Mouse (Mus musculus): ENCODE data around the gene Syna. TPM values are rescaled to one million over a fixed set of nuclear protein-coding genes. Genes with fewer than 3 reads are reported as not detected.

Gene Syna
- polyA plus RNA-seq, 1 experiment = 0.69 TPM

DNA sequence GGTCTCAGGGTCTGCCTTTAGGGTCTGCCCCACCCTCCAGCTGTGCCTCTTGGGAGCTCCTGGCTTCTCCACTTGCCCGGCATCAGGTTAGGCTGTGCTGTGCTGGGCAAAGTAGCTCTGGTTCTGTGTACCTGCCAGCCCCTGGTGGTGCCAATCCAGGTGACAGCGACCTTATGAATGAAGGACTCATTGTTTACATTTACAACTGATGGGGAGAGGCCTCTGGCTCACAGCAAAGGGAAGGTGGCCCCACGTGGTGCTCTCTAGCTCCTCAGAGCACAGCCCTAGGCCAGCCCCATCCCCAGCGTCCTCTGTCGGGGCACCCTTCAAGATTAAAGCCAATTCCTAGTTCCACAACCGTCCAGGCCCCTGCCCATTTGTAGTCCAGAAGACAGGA is 9.1 kb downstream of the Syna start:
- Histone ChIP-seq H3K27me3 (ENCODE audit: control insufficient read depth, insufficient read depth, low read length, poor library complexity, severe bottlenecking) (no peaks in the 10 kb centered on the region), H3K36me3 (ENCODE audit: control insufficient read depth, insufficient read depth, low read length, poor library complexity, severe bottlenecking) (no peaks in the 10 kb centered on the region), H3K9ac (ENCODE audit: low read depth, poor library complexity, severe bottlenecking) (peak overlapping the region; percentile 67), H3K4me1 (ENCODE audit: control insufficient read depth, insufficient read depth, low read length) (no peaks in the 10 kb centered on the region), H3K9me3 (replicated peaks; ENCODE audit: control insufficient read depth, insufficient read depth, low read length, poor library complexity, severe bottlenecking) (no peaks in the 10 kb centered on the region), H3K4me3 (ENCODE audit: low read depth, low read length) (peak overlapping the region; percentile 79), H3K27ac (ENCODE audit: insufficient read depth, low read length) (no peak overlapping the region)
- TF ChIP-seq CTCF (IDR thresholded peaks at IDR 0.05; ENCODE audit: low read depth, low read length) (no peak), POLR2A (IDR thresholded peaks at IDR 0.05; ENCODE audit: insufficient read depth, low read length) (no peak), EP300 (IDR thresholded peaks at IDR 0.05; ENCODE audit: insufficient read depth, low read depth, low read length) (no peak)

DNA sequence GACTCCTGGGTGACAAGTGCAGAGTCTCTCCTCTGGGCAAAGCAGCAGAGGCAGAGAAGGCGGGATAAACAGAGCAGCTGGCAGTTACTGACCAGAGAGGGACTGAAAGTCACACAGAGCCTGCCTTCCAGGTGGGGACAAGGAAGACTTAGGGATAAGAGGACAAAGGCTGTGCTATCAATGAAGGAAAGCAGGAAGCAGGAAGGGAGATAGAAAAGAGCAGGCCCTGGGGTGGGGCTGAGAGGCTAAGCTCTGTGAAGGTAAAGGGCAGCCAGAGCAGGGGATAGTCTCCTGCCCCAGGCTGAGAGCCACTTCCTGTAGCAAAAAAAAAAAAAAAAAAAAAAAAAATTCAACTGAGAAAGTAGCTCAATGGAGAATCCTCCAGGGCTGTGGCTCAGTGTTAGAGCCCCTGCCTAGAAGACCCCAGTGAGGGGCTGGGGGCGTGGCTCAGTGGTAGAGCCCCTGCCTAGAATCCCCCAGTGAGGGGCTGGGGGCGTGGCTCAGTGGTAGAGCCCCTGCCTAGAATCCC is 10.3 kb downstream of the Syna start:
- no peaks in the 10 kb centered on the region for H3K27me3 ChIP-seq (ENCODE audit: control insufficient read depth, insufficient read depth, low read length, poor library complexity, severe bottlenecking)
- no peak overlapping the region for H3K27ac ChIP-seq (ENCODE audit: insufficient read depth, low read length)
- TF ChIP-seq EP300 (IDR thresholded peaks at IDR 0.05; ENCODE audit: insufficient read depth, low read depth, low read length) = no peak
- TF ChIP-seq CTCF (IDR thresholded peaks at IDR 0.05; ENCODE audit: low read depth, low read length) = no peak
- TF ChIP-seq POLR2A (IDR thresholded peaks at IDR 0.05; ENCODE audit: insufficient read depth, low read length) = no peak
- no peaks in the 10 kb centered on the region for H3K4me1 ChIP-seq (ENCODE audit: control insufficient read depth, insufficient read depth, low read length)
- no peak overlapping the region for H3K4me3 ChIP-seq (ENCODE audit: low read depth, low read length)
- H3K36me3 ChIP-seq (ENCODE audit: control insufficient read depth, insufficient read depth, low read length, poor library complexity, severe bottlenecking) = no peaks in the 10 kb centered on the region
- no peak overlapping the region for H3K9ac ChIP-seq (ENCODE audit: low read depth, poor library complexity, severe bottlenecking)
- no peaks in the 10 kb centered on the region for H3K9me3 ChIP-seq (replicated peaks; ENCODE audit: control insufficient read depth, insufficient read depth, low read length, poor library complexity, severe bottlenecking)

DNA sequence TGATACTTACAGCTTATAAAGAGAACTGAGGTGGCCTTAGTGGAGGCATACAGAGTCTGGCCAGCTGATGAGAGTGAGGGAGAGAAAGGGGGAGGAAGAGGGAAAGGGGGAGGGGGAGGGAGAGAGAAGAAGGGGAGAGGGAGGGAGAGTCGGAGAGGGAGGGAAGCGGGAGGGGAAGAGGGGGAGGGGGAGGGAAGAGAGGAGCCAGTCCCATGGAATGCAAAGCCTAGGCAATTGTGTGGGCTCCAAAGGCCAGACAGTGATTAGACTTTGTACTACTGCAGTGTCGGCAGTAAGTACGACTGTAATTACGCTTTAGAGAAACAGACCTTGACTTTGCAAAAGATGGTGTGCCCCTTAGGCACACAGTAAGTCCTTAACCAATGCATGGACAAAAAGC is 11.7 kb downstream of the Syna start:
- Histone ChIP-seq H3K4me1 (ENCODE audit: control insufficient read depth, insufficient read depth, low read length) (no peaks in the 10 kb centered on the region), H3K4me3 (ENCODE audit: low read depth, low read length) (no peak overlapping the region), H3K9me3 (replicated peaks; ENCODE audit: control insufficient read depth, insufficient read depth, low read length, poor library complexity, severe bottlenecking) (no peaks in the 10 kb centered on the region), H3K27me3 (ENCODE audit: control insufficient read depth, insufficient read depth, low read length, poor library complexity, severe bottlenecking) (no peaks in the 10 kb centered on the region), H3K9ac (ENCODE audit: low read depth, poor library complexity, severe bottlenecking) (no peak overlapping the region), H3K27ac (ENCODE audit: insufficient read depth, low read length) (no peak overlapping the region), H3K36me3 (ENCODE audit: control insufficient read depth, insufficient read depth, low read length, poor library complexity, severe bottlenecking) (no peaks in the 10 kb centered on the region)
- TF ChIP-seq CTCF (IDR thresholded peaks at IDR 0.05; ENCODE audit: low read depth, low read length) (no peak), POLR2A (IDR thresholded peaks at IDR 0.05; ENCODE audit: insufficient read depth, low read length) (no peak)

DNA sequence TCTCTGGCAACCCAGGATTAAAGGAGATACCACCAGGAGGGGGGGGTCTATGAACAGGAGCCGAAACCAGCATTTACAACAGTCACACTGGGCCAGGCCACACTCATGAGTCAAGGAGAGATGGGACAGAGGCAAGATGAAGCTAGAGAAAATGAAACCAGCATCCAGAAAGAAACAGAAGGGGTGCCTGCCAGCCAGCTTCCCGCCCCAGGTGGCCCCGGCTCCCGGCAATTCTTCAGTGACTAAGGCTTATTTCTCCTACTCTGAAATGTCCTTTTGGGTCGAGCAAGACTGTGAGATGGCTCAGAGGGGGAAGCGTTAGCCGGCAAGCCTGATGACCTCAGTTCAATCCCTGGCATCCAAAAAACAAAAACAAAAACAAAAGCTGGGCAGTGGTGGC is 13.2 kb downstream of the Syna start:
- no peaks in the 10 kb centered on the region for H3K9me3 ChIP-seq (replicated peaks; ENCODE audit: control insufficient read depth, insufficient read depth, low read length, poor library complexity, severe bottlenecking)
- no peak overlapping the region for H3K4me3 ChIP-seq (ENCODE audit: low read depth, low read length)
- no peaks in the 10 kb centered on the region for H3K4me1 ChIP-seq (ENCODE audit: control insufficient read depth, insufficient read depth, low read length)
- TF ChIP-seq POLR2A (IDR thresholded peaks at IDR 0.05; ENCODE audit: insufficient read depth, low read length) (no peak), CTCF (IDR thresholded peaks at IDR 0.05; ENCODE audit: low read depth, low read length) (no peak), EP300 (IDR thresholded peaks at IDR 0.05; ENCODE audit: insufficient read depth, low read depth, low read length) (no peak)
- H3K9ac ChIP-seq (ENCODE audit: low read depth, poor library complexity, severe bottlenecking) = no peak overlapping the region
- H3K27me3 ChIP-seq (ENCODE audit: control insufficient read depth, insufficient read depth, low read length, poor library complexity, severe bottlenecking) = no peaks in the 10 kb centered on the region
- H3K36me3 ChIP-seq (ENCODE audit: control insufficient read depth, insufficient read depth, low read length, poor library complexity, severe bottlenecking) = no peaks in the 10 kb centered on the region
- no peak overlapping the region for H3K27ac ChIP-seq (ENCODE audit: insufficient read depth, low read length)

DNA sequence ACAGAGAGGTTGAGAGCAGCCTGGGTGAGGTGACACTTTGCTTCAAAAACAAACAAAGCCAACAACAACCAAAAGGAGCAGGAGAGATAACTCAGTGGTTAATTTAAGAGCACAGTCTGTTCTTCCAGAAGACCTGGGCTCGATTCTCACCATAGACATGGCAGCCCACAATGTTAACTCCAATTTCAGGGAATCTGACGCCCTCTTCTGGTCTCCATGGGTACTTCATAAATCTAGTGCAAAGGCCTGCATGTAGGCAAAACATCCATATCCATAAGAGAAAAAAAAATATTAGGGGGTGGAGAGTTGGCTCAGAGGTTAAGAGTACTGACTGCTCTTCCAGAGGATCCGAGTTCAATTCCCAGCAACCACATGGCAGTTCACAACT is 14.7 kb downstream of the Syna start:
- H3K9ac ChIP-seq (ENCODE audit: low read depth, poor library complexity, severe bottlenecking) = no peak overlapping the region
- no peaks in the 10 kb centered on the region for H3K9me3 ChIP-seq (replicated peaks; ENCODE audit: control insufficient read depth, insufficient read depth, low read length, poor library complexity, severe bottlenecking)
- H3K27ac ChIP-seq (ENCODE audit: insufficient read depth, low read length) = no peak overlapping the region
- no peak overlapping the region for H3K4me3 ChIP-seq (ENCODE audit: low read depth, low read length)
- no peaks in the 10 kb centered on the region for H3K27me3 ChIP-seq (ENCODE audit: control insufficient read depth, insufficient read depth, low read length, poor library complexity, severe bottlenecking)
- H3K36me3 ChIP-seq (ENCODE audit: control insufficient read depth, insufficient read depth, low read length, poor library complexity, severe bottlenecking) = no peaks in the 10 kb centered on the region
- TF ChIP-seq CTCF (IDR thresholded peaks at IDR 0.05; ENCODE audit: low read depth, low read length) (no peak), POLR2A (IDR thresholded peaks at IDR 0.05; ENCODE audit: insufficient read depth, low read length) (no peak), EP300 (IDR thresholded peaks at IDR 0.05; ENCODE audit: insufficient read depth, low read depth, low read length) (no peak)
- no peaks in the 10 kb centered on the region for H3K4me1 ChIP-seq (ENCODE audit: control insufficient read depth, insufficient read depth, low read length)

DNA sequence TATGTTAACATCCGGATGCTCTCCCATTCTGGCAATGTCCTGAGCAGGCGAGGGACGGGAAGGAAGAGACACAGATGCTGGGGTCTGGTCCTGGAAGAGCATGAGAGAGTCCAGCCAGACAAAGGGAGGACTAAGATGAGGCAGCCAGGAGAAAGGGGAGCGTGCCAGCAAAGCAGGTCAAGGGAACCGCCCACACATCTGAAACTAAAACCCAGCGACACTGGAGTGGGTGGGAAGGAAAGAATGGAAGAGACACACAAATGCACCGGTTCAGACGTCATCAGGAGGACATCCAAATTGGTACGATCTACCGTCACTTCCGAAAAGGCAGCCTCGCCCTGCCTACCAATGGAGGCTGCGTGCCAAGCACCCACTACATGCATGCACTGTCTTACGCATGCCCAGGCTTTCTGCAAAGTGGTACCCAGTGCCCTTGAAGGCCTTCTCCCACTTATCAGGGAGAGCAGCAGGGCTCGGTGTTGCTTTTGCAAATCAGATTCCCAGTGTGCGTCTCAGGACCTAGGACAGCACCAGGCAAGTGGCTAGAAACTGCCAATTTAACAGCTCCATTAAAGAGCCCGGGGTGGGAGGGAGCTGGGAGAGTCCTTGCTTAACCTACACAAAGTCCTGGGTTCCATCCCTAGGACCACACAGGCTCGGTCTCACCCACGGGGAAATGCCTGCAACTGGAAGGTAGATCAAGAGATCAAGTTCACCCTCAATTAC is 15.3 kb downstream of the Syna start:
- H3K4me1 ChIP-seq (ENCODE audit: control insufficient read depth, insufficient read depth, low read length) = no peaks in the 10 kb centered on the region
- no peak overlapping the region for H3K27ac ChIP-seq (ENCODE audit: insufficient read depth, low read length)
- no peak overlapping the region for H3K9ac ChIP-seq (ENCODE audit: low read depth, poor library complexity, severe bottlenecking)
- TF ChIP-seq CTCF (IDR thresholded peaks at IDR 0.05; ENCODE audit: low read depth, low read length) (no peak), POLR2A (IDR thresholded peaks at IDR 0.05; ENCODE audit: insufficient read depth, low read length) (no peak), EP300 (IDR thresholded peaks at IDR 0.05; ENCODE audit: insufficient read depth, low read depth, low read length) (no peak)
- H3K27me3 ChIP-seq (ENCODE audit: control insufficient read depth, insufficient read depth, low read length, poor library complexity, severe bottlenecking) = no peaks in the 10 kb centered on the region
- no peaks in the 10 kb centered on the region for H3K36me3 ChIP-seq (ENCODE audit: control insufficient read depth, insufficient read depth, low read length, poor library complexity, severe bottlenecking)
- H3K9me3 ChIP-seq (replicated peaks; ENCODE audit: control insufficient read depth, insufficient read depth, low read length, poor library complexity, severe bottlenecking) = no peaks in the 10 kb centered on the region
- H3K4me3 ChIP-seq (ENCODE audit: low read depth, low read length) = no peak overlapping the region

Data from ES-Bruce4 (cell line).